Mouse (Mus musculus): ENCODE measurements around the gene Xkrx. TPM values are rescaled to one million over a fixed set of nuclear protein-coding genes. Genes with fewer than 3 reads are reported as not detected.
"Not testable (repeated sequence)": the region's sequence is repeated elsewhere in the genome, so short reads cannot be mapped to it uniquely, and the experiment has no call there.

Xkrx gene
- under 1 TPM; 0.52 to 0.71 TPM for total RNA-seq (2021)

DNA sequence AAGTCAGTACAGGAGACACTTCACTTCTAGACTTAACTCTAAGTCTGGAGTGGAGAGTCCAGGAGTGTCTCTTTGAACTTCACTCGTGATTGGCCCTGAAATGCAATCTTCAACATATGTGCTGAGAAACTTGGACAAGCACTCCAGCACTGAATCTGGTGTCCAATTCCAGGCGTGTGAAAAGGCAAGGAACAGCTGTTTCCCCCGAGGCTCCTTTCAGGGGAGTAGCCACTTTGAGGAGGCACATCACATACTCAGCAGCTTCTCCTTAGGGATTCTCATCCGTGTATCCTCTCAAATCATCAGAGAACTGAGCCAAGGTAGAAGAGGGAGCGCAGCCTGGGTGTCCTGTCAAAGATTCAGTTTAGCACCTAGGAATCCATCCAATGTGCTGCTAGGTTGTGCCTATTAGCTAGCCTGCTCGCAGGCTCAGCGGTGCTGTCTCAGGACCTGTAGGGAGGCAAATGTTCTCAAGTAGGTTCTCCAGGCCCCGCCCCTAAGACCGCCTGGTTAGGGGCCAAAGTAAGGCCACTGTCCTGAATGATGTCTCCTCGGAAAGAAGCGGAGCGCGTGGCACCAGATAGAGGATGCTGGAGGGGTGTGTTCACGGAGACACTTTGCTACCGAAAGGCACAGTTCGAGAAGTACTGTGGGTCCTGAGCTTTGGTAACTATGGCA is at the start of gene Xkrx:
Gene Xkrx (minus strand): TSS at position 34 of the 678 bp plus-strand sequence.
- no peak for DNase-seq (ENCODE audit: extremely low spot score in 1 of 2, low spot score in 1 of 2)

DNA sequence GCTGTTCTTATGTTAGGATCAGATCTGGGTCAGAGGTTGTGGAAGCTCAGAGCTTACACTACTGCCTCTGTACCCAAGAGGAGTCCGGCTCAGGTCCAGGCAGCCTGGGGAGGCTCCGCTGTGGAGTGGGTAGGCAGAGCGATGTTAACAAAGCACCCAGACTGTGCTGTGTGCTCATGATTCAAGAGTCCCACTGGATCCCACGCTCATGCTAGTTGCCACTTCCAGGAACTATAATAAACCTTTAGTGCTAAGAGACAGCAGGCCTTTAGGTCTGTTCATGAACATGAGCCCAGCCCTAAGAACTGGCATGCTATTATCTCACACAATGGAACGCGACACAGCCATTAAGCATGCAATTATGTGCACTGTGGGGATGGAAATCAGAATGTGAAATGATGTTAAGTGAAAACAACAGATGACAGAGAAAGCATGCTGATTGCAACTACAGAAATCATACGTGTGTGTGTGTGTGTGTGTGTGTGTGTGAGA is 49.3 kb upstream of the Xkrx start:
- no peak for DNase-seq (ENCODE audit: extremely low spot score in 1 of 2, low spot score in 1 of 2)

DNA sequence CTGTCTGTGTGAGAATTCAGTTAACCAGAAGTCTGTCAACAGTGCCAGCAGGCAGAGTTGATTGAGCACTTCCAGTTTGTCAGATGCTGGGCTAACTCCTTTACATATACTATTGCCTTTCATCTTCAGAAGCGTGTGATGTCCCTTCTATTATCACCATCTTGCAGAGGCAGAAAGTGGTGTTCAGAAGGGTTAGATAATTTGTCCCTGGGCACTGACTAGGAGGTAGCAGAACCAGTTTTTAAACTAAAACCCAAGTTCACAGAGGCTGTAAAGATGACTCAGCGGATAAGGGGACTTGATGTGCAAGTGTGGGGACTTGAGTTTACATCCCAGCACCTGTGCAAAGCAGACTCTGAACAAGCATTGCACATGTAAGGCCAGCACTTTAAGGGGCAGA is 46.6 kb upstream of the Xkrx start:
- no peak for DNase-seq (ENCODE audit: extremely low spot score in 1 of 2, low spot score in 1 of 2)

- not testable (repeated sequence) for DNase-seq (ENCODE audit: extremely low spot score in 1 of 2, low spot score in 1 of 2)
Measured at GRCm38 (mm10) chrX:134187201-134187600, 25.3 kb upstream of the Xkrx start, which contains the start of gene Arl13a. Gene Arl13a, plus strand, starts transcription at chrX:134187501.

DNA sequence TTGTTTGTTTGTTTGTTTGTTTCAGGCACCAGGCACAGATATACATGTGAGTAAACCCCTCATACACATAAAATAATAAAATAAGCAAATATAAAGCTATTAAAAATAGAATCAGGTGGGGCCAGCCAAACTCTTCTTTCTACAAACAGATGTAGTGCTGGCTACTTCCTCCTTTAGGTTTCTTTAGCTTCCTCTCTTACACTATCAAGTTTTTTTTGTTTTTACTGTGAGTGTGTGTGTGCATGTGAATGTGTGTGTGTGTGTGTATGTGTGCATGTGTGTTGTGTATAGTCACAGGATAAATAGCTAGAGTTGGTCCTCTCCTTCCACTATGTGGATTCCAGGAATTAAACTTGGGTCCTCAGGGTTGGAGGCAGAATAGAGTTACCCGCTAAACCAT is 12.8 kb upstream of the Xkrx start:
- no peak for DNase-seq (ENCODE audit: extremely low spot score in 1 of 2, low spot score in 1 of 2)

DNA sequence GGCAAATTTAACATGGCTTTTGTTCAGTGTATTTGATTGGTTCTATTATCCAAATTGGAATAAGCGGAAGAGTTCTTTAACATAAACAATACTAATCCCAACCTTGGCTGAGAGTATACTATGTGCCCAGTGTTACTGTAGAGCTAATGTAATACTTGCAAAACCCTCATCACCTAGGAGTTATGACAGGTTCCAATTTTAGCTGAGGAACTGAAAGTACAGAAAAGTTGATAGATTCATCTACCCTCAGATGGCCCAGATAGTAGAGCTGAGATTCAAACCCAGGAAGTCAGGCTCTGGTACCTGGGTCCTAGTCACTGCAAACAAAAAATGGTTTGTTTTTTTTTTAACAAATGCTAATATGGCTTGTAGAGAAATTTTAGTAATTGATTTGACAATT is 8.7 kb upstream of the Xkrx start:
- DNase-seq (ENCODE audit: extremely low spot score in 1 of 2, low spot score in 1 of 2) = no peak

GRCm38 (mm10) chrX:134163484-134163883 is 1.6 kb upstream of the Xkrx start:
- no peak for DNase-seq (ENCODE audit: extremely low spot score in 1 of 2, low spot score in 1 of 2)

GRCm38 (mm10) chrX:134162826-134163225 is 950 bp upstream of the Xkrx start:
- peak in 1 of 2 experiments; percentile 3 for DNase-seq (ENCODE audit: extremely low spot score in 1 of 2, low spot score in 1 of 2)

DNA sequence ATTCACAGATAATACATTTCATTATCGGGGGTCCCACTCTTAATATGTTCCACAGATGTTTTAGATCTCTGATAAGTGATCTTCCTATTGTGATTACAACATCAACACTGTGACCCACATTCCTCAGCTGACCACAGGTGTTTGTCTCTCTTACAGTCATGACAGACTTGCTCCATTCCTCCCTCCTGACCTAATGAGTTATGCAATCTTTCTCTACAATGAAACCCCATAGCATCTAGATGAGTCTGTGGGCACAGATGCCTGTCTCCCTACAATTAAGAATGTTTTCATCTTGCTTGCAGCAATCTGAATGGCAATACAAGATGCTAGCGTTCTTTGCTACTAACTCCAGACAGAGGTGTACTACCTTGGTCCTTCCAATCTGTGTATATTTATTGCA is 1.4 kb downstream of the Xkrx start:
- DNase-seq (ENCODE audit: extremely low spot score in 1 of 2, low spot score in 1 of 2) = no peak

- no peak for DNase-seq (ENCODE audit: extremely low spot score in 1 of 2, low spot score in 1 of 2)
Measured at GRCm38 (mm10) chrX:134158151-134158550, 3.7 kb downstream of the Xkrx start.

DNA sequence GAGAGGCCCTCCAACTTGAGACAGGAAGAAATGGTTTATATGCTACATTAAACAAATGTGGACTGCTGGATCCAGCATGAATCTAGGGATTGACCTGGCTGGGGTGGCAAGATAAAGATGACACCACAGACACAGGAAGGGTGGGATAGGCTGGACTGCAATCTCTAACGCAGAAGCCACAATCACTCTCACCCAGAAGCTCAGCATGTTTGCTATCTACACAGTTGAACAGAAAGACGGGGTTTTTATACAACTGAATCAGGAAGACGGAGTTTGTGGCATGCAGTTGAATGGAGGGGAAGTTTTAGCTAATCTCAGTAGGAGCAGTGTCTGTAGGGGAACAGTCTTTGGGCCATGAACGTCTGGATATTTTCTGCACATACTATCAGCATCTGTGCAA is 19.9 kb downstream of the Xkrx start:
- no peak for DNase-seq (ENCODE audit: extremely low spot score in 1 of 2, low spot score in 1 of 2)

GRCm38 (mm10) chrX:134141551-134141950 is 20.3 kb downstream of the Xkrx start:
- DNase-seq (ENCODE audit: extremely low spot score in 1 of 2, low spot score in 1 of 2) = no peak

- no peak for DNase-seq (ENCODE audit: extremely low spot score in 1 of 2, low spot score in 1 of 2)
Measured at GRCm38 (mm10) chrX:134140024-134140423, 21.9 kb downstream of the Xkrx start.

DNA sequence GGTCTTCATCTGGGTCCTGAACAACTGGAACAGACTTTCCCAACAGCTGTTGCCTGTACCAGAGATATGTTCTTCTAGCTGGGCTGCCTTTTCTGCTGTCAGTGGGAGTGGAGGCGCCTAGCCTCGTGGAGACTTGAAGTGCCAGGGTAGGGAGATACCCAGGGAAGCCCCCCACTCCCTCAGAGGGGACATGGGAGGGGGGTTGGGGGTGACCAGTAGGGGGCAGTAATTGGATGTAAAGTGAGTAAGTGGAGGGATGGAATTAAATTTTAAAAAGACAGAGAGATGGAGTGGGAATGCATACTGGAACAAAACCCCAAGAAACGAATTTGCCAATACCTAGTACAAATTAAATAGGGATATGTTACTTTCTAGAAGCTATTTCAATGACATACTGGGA is 28.1 kb downstream of the Xkrx start:
- no peak for DNase-seq (ENCODE audit: extremely low spot score in 1 of 2, low spot score in 1 of 2)

- no peak for DNase-seq (ENCODE audit: extremely low spot score in 1 of 2, low spot score in 1 of 2)
Measured at GRCm38 (mm10) chrX:134132295-134132694, 29.6 kb downstream of the Xkrx start.

- DNase-seq (ENCODE audit: extremely low spot score in 1 of 2, low spot score in 1 of 2) = no peak
Measured at GRCm38 (mm10) chrX:134128549-134128948, 33.3 kb downstream of the Xkrx start.

DNA sequence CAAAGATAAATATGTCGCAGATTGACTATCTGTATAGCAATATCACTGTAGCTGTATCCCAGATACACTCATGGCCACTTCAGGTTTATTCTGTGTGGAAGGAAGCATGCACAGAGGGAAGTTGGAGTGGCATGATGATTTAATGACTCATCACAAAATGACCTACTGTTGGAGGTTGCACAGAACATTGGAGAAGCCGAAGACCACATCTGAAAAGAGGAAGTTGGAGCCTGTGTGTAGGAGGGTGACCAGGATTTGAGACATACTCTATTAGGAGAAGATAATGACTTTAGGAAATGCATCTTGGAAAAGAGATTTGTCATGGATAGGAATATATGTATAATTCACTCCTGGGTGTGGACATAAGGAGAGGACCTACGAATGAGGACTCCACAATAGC is 45.5 kb downstream of the Xkrx start:
- DNase-seq (ENCODE audit: extremely low spot score in 1 of 2, low spot score in 1 of 2) = no peak

DNA sequence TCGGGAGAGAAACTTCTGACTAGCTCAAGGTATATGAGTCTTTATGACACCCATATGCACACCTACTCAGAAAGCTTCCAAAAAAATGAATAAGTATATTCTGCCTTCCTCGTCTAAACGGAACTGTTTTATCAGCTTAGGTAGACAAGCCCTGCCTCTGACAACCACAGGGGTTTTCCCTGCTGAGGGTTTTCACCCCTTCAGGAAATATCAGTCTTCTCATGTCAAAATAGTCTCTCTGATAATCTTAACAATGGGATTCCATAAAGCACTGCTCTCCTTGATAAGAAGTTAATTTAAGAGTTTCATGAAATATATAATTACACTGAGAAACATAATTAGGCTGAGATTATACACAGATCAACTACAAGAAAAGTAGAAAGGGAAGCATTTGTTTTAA is 50.1 kb downstream of the Xkrx start:
- no peak for DNase-seq (ENCODE audit: extremely low spot score in 1 of 2, low spot score in 1 of 2)

DNA sequence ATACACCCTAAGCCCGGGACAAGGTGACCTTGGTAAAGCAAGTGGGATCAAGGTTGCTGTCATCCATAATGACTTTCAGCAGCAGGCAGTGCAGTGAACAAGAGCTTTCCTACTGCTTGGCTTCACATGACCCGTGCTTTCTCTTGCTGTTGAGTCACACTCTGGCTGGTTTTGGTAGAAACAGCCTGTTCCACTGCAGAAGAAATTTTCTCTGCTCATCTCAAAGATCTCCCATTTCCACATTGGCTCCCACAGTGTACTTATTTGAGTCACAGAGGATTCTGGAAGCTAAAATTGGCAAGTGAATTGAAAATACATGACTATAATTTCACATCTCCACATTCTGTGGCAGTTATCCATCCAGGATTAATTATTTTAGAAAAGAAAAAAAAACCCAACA is 59.2 kb downstream of the Xkrx start:
- DNase-seq (ENCODE audit: extremely low spot score in 1 of 2, low spot score in 1 of 2) = no peak
